Mouse (Mus musculus) layer of hippocampus, adult 9-11 months (tissue): ENCODE results near the gene Cltc.

Source experiments
- DNase-seq: peaks from one replicate; pipeline ENCODE4 v3.0.0; 2022

Gene Cltc

GRCm38 (mm10) chr11:86681423-86681822 lies 75.9 kb downstream of the Cltc start:
- DNase-seq, result no peak

- no peak for DNase-seq
Measured at GRCm38 (mm10) chr11:86680729-86681128, 76.6 kb downstream of the Cltc start.

GRCm38 (mm10) chr11:86678957-86679356 lies 78.4 kb downstream of the Cltc start:
- DNase-seq, result no peak

- no peak for DNase-seq
Measured at GRCm38 (mm10) chr11:86675520-86675919, 81.8 kb downstream of the Cltc start.

GRCm38 (mm10) chr11:86672772-86673171 lies 84.6 kb downstream of the Cltc start:
- no peak for DNase-seq

GRCm38 (mm10) chr11:86671041-86671675 lies 86.2 kb downstream of the Cltc start:
- no peak for DNase-seq

GRCm38 (mm10) chr11:86668169-86668568 lies 89.2 kb downstream of the Cltc start:
- DNase-seq, result no peak

- DNase-seq, result no peak
Measured at GRCm38 (mm10) chr11:86667553-86667952, 89.8 kb downstream of the Cltc start.

GRCm38 (mm10) chr11:86664406-86664805 lies 93.0 kb downstream of the Cltc start:
- no peak for DNase-seq

GRCm38 (mm10) chr11:86663977-86664376 lies 93.4 kb downstream of the Cltc start:
- DNase-seq, result no peak

- no peak for DNase-seq
Measured at GRCm38 (mm10) chr11:86662986-86663895, 94.1 kb downstream of the Cltc start.

- DNase-seq, result no peak
Measured at GRCm38 (mm10) chr11:86657863-86658262, 99.5 kb downstream of the Cltc start.

- DNase-seq, result no peak
Measured at GRCm38 (mm10) chr11:86656849-86657567, 100.4 kb downstream of the Cltc start.

- DNase-seq, result no peak
Measured at GRCm38 (mm10) chr11:86655671-86656070, 101.7 kb downstream of the Cltc start.

- DNase-seq, result no peak
Measured at GRCm38 (mm10) chr11:86654096-86654495, 103.3 kb downstream of the Cltc start.

- no peak for DNase-seq
Measured at GRCm38 (mm10) chr11:86653446-86653845, 103.9 kb downstream of the Cltc start.

GRCm38 (mm10) chr11:86652578-86652979 lies 104.8 kb downstream of the Cltc start:
- DNase-seq, result no peak

GRCm38 (mm10) chr11:86650676-86651075 lies 106.7 kb downstream of the Cltc start:
- no peak for DNase-seq

GRCm38 (mm10) chr11:86649542-86649941 lies 107.8 kb downstream of the Cltc start:
- DNase-seq, result no peak

GRCm38 (mm10) chr11:86647706-86648447 lies 109.5 kb downstream of the Cltc start:
- DNase-seq, result no peak

- DNase-seq, result no peak
Measured at GRCm38 (mm10) chr11:86646885-86647459, 110.4 kb downstream of the Cltc start.

GRCm38 (mm10) chr11:86646136-86646834 lies 111.1 kb downstream of the Cltc start:
- no peak for DNase-seq
